9 mouse cellular contexts compared by ENCODE assay signal in the genomic region with DNA sequence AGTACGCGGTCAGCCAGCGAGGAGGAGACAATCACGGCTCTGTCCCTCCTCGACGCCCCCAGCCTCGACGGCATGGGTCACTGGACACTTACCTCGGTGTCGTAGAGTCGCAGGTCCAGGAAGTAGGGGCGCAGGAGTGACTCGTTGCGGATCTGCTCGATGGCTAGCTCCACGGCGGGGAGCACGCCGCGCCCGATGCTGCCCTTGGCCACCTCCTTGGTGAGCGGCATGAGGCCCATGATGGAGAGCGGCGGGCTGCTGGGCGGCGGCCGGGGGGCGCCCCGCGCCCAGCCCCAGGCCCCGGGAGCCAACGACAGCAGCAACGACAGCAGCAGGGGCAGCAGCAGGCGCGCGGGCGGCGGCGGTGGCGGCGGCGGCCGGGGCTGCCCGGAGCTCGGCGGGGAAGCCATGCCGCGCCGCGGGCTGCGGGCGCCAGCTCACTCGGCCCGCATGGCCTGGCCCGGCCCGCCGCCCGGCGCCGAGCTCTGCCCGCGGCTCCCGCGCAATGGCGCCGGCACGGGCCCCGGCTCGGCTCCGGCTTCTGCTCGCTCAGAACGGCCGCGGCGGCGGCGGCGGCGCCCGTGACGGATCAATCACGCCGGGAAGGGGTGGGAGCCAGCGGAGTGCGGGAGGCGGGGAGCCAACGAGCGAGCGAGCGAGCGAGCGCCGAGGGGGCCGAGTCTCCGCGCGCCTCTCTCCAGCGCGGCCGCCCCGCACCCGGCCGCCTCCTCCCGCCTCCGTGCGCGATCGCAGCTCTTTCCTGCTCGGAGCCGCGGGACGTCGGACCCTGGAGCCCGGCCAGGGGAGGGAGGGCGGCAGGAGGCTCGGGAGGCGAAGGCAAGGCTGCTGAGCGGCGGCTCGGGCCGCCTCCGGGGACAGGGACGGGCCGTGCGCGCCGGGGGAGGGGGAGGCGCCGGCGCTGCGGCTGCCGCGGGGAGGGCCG. TPM values are rescaled to one million over a fixed set of nuclear protein-coding genes. Genes with fewer than 3 reads are reported as not detected.
DNase-seq lines count a peak whose midpoint lies in the region; ATAC-seq and TF ChIP-seq lines count a peak whose summit lies in the region.
"Had no signal": no experiment of that assay in that cellular context is flagged by ENCODE, and none has a peak within 500 bp of the region (broad histone marks: within the 10 kb centered on the region; RNA-seq: fewer than 3 reads in every experiment).

A gene (minus strand): TSS at position 858 of the 943 bp plus-strand sequence.

- intact Hi-C loops in gastrocnemius, postnatal 14 days (cut with DNase I; ENCODE audit: low total_unique reads): no loop called here

- H3K4me3 ChIP-seq in kidney, adult 2 months (ENCODE audit: insufficient read depth, low read depth, low read length): peak within 1 kb of the TSS; percentile 18; the same call in 1 of the 2 replicates

- no peaks in the 10 kb centered on the region; the same call in 1 of the 2 replicates for H3K27me3 ChIP-seq in kidney, adult 2 months (replicated peaks; ENCODE audit: control insufficient read depth, insufficient read depth, low read length)

- H3K4me1 ChIP-seq in kidney, adult 2 months (ENCODE audit: control insufficient read depth, insufficient read depth, low read length): no peaks in the 10 kb centered on the region

- no peak for TF ChIP-seq CTCF in kidney, adult 2 months (conservative IDR thresholded peaks at IDR 0.05; ENCODE audit: insufficient read depth, insufficient read length, low read depth, low read length)

- H3K36me3 ChIP-seq in kidney, adult 2 months (ENCODE audit: control insufficient read depth, insufficient read depth, low read length): no peaks in the 10 kb centered on the region

- H3K27ac ChIP-seq in kidney, adult 2 months (ENCODE audit: insufficient read depth, low read depth, low read length): no peak within 1 kb of the TSS

- TF ChIP-seq POLR2A in kidney, adult 2 months (IDR thresholded peaks at IDR 0.05; ENCODE audit: low read depth, low read length): no peak

- DNase-seq in kidney, adult 2 months: peak; percentile 22
- DNase-seq in kidney, adult 9 months: no peak
- peak; percentile 84 to 88 for DNase-seq in cerebellum, postnatal 10 days
- peak; percentile 78 to 84 for DNase-seq in frontal cortex, postnatal 36 days (ENCODE audit: low spot score in 2 of 2)
- peak; percentile 78 to 90 for DNase-seq in left cerebral cortex, adult 18-20 months (ENCODE audit: low spot score in 2 of 2)
- DNase-seq in neural tube, embryonic 10.5 days (ENCODE audit: extremely low spot score, low spot score): peak; percentile 52
- no peak for DNase-seq in gastrocnemius, postnatal 14 days

- WGBS in kidney, adult 2 months: 7% methylated on average over 119 of the region's 134 CpGs

- no peak for ATAC-seq in erythroid progenitor cell, adult 5-6 weeks (replicated peaks; ENCODE audit: low FRiP score, poor library complexity, severe bottlenecking)
- ATAC-seq: Patski had no signal

RNA-seq across cellular contexts. Expression of the gene that starts here (rescaled TPM):
- polyA plus RNA-seq in kidney, adult 2 months (2012; rRNA removed): 0.26 and 0.28 TPM in 2 replicates
- 100 to 1,000 TPM; 233 to 236 TPM for total RNA-seq in left cerebral cortex, adult 18-20 months (2021)
- under 1 TPM; 0.14 to 0.20 TPM for total RNA-seq in gastrocnemius, postnatal 14 days (2021)
- not detected in 2 replicates for total RNA-seq in erythroid progenitor cell, adult 5-6 weeks (2015; ENCODE audit: low replicate concordance)
- total RNA-seq in erythroid progenitor cell, adult 5-6 weeks (2017; ENCODE audit: low replicate concordance): 0.38 and 1.2 TPM in 2 replicates
- polyA plus RNA-seq: Patski had no signal

Comparison
In these comparisons a context has a peak if more than half of its experiments do, and no peak if none do; other contexts are left out.
1. RNA of the gene that starts here (total RNA-seq): 233 to 236 TPM in left cerebral cortex, adult 18-20 months; 0.38 to 1.2 TPM in erythroid progenitor cell, adult 5-6 weeks and 0.14 to 0.20 TPM in gastrocnemius, postnatal 14 days; every median in the first group is over 100 times any median in the second.
2. Peak in DNase-seq and H3K4me3 ChIP-seq in kidney, adult 2 months; RNA of the gene not detected or under 1 TPM.
3. DNase-seq: peak in cerebellum, postnatal 10 days (2 of 2), frontal cortex, postnatal 36 days (2 of 2), left cerebral cortex, adult 18-20 months (2 of 2) and neural tube, embryonic 10.5 days (single experiment); none in kidney, adult 9 months (single experiment) and gastrocnemius, postnatal 14 days (single experiment).